Mouse (Mus musculus) kidney, adult 11 months (tissue): ENCODE data around the gene Gm8773.

Experiments used
- DNase-seq: peaks from one replicate; pipeline ENCODE4 v3.0.0; 2022

The Gm8773 gene

DNA sequence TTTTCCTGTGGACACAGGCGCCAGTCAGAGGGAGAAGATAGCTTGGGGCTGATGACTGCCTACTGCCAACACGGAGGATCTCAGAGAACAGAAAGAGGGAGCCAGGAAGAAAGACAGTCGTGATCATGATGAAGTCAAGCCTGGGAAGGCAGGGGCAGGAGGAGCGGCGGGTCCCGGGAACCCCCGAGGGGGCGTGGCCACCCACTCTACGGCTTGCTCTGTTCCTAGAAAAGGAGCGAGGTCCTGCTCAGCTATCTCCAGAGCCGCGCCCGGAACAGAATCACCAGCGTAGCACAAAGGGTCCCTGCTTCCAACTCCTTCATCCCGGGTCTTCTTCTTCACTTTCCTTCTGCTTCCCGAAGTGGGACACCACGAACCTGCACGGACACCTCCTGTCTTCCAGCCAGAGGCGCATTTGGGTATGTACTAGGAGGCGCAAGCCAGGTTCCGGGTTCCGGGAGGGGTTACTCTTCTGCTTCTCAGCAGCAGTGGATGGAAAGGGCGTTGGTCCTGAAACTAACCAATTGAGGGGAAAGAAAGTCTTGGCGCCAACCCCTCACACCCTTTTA, at the start of gene Gm8773:
Gene Gm8773 (plus strand): TSS at position 51 of the 569 bp plus-strand sequence.
- DNase-seq, result no peak

DNA sequence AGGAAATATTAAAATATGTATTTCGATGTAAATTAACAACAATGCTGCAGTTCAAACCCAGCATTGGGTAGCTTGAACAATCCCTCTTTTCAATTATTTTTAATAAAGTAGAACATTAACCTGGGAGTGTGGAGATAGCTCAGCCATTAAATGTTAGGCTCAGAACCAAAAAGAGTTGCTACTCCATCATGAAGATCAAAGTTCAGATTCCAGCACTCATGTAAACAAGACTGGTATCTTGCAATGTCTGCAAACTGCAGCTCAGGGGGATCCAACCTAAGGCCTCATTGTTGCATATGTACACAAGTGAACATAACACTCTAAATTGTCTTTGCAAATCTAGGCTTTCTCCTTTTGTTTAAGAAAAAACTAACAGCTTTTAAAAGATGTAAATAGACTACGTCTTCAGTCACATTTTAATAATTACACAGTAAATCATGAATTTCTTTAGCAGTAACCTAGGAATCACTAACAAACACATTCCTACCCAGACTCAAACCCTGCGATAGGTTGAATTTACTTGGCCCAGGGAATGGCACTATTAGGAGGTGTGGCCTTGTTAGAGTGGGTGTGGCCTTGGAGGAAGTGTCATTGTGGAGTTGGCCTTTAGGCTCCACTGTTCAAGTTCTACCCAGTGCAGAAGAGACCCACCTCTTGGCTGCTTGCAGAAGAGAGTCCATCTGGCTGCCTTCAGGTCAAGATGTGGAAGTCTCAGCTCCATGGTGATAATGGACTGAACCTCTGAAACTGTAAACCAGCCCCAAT, 39.8 kb upstream of the Gm8773 start:
- peak; percentile 74 for DNase-seq

DNA sequence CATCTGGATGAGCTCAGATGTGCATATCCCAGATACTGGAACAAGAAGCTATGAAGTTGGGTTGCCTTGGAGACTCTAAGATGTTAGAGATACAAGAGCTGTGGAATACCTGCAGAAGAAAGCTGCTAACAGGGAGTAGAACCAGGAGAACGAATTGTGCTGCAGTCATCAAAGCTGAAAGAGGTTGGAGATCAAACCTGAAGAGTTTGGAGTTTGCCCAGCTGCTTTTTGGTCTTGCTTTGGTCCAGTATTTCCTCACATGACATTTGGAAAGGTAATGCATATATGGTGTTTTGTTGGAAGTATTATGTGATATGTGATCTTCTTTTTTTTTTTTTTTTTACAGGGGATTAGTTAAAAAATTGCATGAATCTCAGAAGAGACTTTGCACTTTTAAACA, 37.5 kb upstream of the Gm8773 start:
- no peak for DNase-seq

DNA sequence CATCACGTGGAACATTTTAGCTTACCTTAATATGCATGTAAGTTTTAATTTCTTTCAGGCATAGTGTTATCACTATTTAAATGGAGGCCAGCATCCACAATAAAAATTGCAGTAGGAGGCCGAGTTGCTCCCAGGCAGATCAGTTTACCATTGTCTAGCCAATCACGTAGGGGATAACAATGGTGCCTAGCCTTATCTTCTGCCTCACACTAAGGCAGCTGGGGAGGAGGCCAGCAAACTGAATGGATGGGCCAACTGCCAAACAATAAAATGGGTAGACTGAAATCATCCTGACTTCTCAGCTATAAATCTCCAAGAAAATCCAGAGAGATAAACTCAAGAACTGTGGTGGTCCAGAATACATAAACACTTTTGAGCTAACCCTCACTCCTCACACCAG, 33.8 kb upstream of the Gm8773 start:
- no peak for DNase-seq

DNA sequence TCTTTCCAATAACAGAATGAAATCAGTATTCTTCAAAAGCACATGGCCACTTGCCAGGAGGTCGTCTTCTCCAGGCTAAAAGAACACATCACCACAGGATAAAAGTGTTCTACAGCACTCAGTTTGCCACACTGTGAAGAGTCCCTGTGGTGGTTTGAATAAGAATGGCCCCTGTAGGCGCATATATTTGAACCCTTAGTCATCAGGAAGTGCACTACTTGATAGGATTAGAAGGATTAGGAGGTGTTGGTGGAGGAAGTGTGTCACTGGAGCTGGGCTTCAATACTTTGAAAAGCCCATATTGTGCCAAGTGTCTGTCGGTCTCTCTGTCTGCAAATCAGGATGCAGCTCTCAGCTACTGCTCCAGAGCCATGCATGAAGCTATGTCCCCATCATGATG, 33.2 kb upstream of the Gm8773 start:
- DNase-seq, result no peak

DNA sequence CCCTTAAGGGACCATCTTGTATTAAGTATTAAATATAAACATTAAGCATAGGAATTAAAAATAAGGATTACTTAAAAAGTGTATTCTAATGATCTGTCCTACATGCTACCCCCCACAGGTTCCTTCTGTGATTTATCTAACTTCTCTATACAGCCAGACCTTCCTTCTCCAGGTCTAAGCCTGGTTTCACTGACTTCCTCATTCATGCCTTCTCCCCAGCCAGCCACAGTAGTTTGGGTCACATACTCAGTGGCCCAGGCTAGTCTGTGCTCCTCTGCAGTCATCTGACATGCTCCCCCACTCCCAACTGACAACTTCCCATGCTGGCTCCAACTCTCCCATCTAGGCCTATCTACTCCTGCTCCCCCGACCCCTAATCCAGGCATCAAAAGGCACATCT, 22.5 kb upstream of the Gm8773 start:
- no peak for DNase-seq

DNA sequence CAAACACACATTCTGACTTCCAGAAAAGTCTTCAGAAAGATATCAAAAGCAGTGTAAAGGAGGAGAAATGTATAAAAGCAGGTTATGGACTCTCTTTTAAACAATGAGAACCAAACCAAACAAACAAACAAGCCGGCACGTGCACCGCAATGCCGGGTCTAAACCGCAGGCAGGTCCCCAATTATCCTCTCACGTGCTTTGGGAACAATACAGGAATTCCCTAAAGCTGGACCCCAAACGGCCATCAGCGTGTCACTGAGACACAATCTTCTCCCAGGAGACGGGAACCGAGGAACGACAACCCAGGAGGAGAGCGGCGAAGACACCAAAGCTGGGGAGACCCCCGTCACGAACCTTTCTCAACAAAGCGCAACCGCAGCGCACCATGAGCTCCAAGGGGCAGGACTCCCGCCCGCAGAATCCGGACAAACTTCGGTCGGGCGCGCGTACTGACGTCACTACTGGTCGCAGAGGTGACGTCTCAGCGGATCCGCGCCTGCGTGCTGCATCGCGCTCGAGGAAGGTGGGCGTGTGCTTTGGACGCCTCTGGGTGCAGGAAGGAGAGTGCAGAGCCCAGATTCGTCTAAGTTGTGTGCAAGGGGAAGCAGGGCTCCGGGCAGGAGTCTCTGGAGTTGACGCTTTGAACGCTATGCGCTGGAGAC, 14.4 kb upstream of the Gm8773 start, which contains the start of gene Gtpbp10:
Gene Gtpbp10 (minus strand): TSS at position 460 of the 662 bp plus-strand sequence.
- DNase-seq, result peak; percentile 87

DNA sequence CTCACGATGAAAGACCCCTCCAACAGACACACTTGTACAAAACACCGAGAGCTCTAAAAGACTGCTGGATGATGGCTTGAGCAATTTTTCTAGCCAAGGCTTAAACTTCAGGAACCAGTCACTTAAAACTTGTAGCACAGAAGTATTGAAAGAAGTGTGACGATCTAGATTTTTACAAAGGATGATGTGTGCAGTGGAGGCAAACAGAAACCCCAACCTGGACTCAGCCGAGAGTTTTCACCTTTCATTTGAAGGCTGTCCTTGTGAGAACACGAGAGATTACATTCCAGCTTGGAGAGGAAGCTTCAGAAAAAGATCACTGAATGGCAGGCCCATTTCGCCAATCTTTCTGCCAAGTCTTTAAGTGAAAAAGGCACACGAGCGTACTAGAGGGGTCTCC, 13.8 kb upstream of the Gm8773 start:
- DNase-seq, result no peak

DNA sequence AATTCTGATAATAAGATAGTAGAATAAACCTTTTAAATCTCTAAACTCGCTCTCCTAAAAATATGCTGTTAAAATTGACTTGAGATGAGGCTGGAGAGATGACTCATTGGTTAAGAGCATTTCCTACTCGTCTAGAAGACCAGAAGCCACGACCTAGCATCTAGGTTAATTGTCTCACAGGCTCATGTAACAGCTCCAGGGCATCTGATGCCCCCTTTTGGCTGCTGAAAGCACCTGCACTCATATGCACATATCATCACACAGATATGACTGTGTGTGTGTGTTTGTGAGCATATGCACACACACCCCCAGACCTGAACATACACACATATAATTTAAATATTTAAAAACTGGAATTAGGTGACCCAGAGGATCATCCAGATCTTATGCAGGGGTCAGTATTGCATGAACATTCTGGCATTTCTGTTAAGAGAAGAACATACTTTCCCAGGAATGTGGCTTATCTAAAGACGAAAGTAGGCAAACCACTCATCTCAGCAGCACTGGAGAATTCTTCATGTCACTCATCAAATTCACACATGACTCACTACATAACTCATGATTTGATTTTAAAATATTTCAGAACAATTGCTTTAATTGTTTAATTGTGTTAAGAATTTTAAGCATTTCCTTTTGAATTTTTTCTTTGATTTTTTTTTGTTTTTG, 12.4 kb upstream of the Gm8773 start:
- no peak for DNase-seq

DNA sequence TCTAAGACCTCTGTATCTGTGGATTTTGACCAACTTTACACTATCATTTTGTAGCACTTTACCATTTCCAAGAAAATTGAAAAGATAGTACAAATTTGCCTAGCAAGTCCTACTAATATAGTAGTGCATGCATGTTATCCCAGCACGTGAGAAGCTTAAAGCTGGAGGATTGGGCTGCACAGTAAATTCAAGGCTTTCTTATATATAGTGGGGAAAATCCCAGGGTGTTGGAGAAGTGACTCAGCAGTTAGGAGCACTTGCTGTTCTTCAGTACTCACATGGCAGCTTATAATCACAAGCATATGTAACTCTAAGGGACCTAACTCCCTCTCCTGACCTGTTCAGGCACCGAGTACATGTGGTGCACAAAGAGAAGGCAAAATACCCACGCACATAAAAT, 11.2 kb upstream of the Gm8773 start:
- DNase-seq, result no peak

DNA sequence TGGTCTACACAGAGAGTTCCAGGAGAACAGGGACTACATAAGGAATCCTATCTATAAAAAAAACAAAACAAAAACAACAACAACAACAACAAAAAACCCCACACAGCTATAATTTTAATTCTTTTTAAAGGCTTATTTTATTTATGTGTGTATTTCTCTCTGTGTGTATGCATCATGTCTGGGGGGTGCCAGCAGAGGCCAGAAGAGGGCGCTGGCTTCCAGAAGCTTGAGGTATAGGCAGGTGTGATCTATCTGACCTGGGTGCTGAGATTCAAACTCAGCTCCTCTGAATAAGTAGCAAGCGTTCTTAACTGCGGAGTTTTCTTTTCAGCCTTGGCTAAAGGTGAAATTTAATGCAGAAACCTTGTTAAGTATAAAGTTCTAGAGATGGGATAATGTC, 14.1 kb downstream of the Gm8773 start:
- DNase-seq, result no peak

DNA sequence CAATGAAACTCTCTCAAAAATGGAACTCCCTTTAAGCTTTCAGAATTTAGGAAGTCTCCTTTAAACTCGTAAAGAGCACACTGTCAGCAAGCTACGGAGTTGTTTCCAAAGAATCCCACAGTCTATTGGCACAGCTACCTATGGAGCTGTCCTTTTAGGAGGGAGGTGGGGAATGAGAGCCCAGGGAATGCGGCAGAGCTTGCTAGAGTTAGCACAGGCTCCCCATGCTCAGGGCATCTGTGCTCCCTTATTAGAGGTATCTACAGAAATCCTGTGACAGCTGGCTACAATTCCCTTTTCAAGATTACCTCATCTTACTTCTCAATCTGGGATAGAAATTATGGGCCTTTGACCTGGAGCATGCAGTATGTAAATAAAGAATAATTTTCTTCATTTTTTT, 36.9 kb downstream of the Gm8773 start:
- no peak for DNase-seq

DNA sequence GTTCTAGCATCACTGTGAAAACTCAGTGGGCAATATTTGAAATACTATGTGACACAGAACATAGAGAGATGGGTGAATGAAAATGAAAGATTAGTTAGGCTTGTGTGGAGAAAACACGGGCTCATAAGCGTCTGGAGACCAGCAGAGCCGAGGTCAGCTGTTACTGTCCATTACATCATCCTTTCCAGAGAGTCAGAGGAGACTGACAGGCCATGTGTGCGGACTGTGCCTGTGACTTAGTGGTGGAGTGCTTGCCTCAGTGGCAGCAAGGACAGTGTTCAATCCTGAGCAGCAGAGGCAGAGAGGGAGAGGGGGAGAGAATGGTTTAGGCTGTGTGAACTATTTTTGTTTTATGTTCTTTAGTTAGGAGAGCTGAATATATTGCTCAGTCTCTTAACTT, 44.7 kb downstream of the Gm8773 start:
- DNase-seq, result no peak

DNA sequence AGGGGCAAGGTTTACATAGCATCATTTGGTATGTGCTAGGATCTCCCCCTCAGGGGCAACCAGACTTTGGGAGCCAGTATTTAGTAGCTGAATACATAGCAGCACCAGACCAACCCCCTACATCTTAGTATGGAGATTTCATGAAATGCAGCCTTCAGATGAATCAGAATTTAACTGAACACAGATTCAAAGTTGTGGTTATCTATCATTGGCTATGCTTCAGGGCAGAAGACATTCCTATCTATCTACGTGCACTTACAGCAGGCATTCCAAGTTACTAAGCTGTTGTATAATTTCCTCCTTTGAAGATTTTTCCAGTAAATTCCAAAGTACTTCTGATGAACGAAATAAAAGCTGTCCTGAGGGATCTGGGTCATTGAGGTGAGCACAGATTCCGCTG, 51.9 kb downstream of the Gm8773 start:
- no peak for DNase-seq
